Mouse (Mus musculus) fat pad, adult 2 months (tissue): ENCODE data around the gene Gins2.

Experiments used
- DNase-seq: peaks from one replicate; pipeline ENCODE4 v3.0.0-alpha.2; 2011; ENCODE audit warnings: low read depth, low spot score; ENCODE audit errors: extremely low read depth

Gene Gins2

GRCm38 (mm10) chr8:120588908-120589771 lies at the start of gene Gins2:
Gins2 (minus strand) TSS chr8:120589304.
- DNase-seq, result peak; percentile 93

- no peak for DNase-seq
These were observed 45.3 kb upstream of the Gins2 start for GRCm38 (mm10) chr8:120634329-120634839.

- DNase-seq, result no peak
These were observed 44.7 kb upstream of the Gins2 start for GRCm38 (mm10) chr8:120633665-120634271.

GRCm38 (mm10) chr8:120632969-120633664 lies 44.0 kb upstream of the Gins2 start:
- no peak for DNase-seq

- no peak for DNase-seq
These were observed 42.6 kb upstream of the Gins2 start for GRCm38 (mm10) chr8:120631441-120632375.

- no peak for DNase-seq
These were observed 41.7 kb upstream of the Gins2 start for GRCm38 (mm10) chr8:120630848-120631247.

GRCm38 (mm10) chr8:120630031-120630430 lies 40.9 kb upstream of the Gins2 start:
- no peak for DNase-seq

- no peak for DNase-seq
These were observed 38.2 kb upstream of the Gins2 start for GRCm38 (mm10) chr8:120627298-120627697.

GRCm38 (mm10) chr8:120626461-120626860 lies 37.4 kb upstream of the Gins2 start:
- DNase-seq, result no peak

- no peak for DNase-seq
These were observed 34.5 kb upstream of the Gins2 start for GRCm38 (mm10) chr8:120623608-120624007.

GRCm38 (mm10) chr8:120622161-120622560 lies 33.1 kb upstream of the Gins2 start:
- DNase-seq, result no peak

GRCm38 (mm10) chr8:120620441-120620840 lies 31.3 kb upstream of the Gins2 start:
- DNase-seq, result no peak

GRCm38 (mm10) chr8:120619235-120620180 lies 30.4 kb upstream of the Gins2 start:
- DNase-seq, result no peak

- DNase-seq, result no peak
These were observed 29.0 kb upstream of the Gins2 start for GRCm38 (mm10) chr8:120618110-120618509.

GRCm38 (mm10) chr8:120616663-120617626 lies 27.8 kb upstream of the Gins2 start:
- DNase-seq, result no peak

- DNase-seq, result no peak
These were observed 25.4 kb upstream of the Gins2 start for GRCm38 (mm10) chr8:120614491-120614890.

GRCm38 (mm10) chr8:120610824-120611223 lies 21.7 kb upstream of the Gins2 start:
- DNase-seq, result no peak

GRCm38 (mm10) chr8:120607885-120608284 lies 18.8 kb upstream of the Gins2 start:
- DNase-seq, result no peak
